Mouse (Mus musculus): ENCODE results near the gene Gm49366. TPM values are rescaled to one million over a fixed set of nuclear protein-coding genes. Genes with fewer than 3 reads are reported as not detected.
"Not testable (repeated sequence)": the region's sequence is repeated elsewhere in the genome, so short reads cannot be mapped to it uniquely, and the experiment has no call there.

Gene Gm49366
- polyA plus RNA-seq, 1 experiment, result not detected

- H3K36me3 ChIP-seq (ENCODE audit: control insufficient read depth, insufficient read depth), result no peaks in the 10 kb centered on the region
- peaks cover 10% of the 10 kb centered on the region for H3K27me3 ChIP-seq (ENCODE audit: control insufficient read depth, insufficient read depth, insufficient read length)
- H3K79me2 ChIP-seq (ENCODE audit: control insufficient read depth, insufficient read depth), result no peaks in the 10 kb centered on the region
- H3K4me2 ChIP-seq (ENCODE audit: low read depth), result no peak overlapping the region
- no peak overlapping the region for H3ac ChIP-seq (ENCODE audit: control insufficient read depth, insufficient read length)
- H3K4me3 ChIP-seq, result no peak overlapping the region
- no peak for TF ChIP-seq CEBPB (IDR thresholded peaks at IDR 0.05; ENCODE audit: insufficient read depth, poor library complexity, severe bottlenecking)
- no peak for TF ChIP-seq SRF (IDR thresholded peaks at IDR 0.05; ENCODE audit: control insufficient read depth, insufficient read length, low read depth)
- TF ChIP-seq POLR2A (IDR thresholded peaks at IDR 0.05; ENCODE audit: insufficient read length, low read depth), result no peak
- TF ChIP-seq POLR2AphosphoS2 (IDR thresholded peaks at IDR 0.05; ENCODE audit: insufficient read length, low read depth), result no peak
- TF ChIP-seq TCF3 (IDR thresholded peaks at IDR 0.05; ENCODE audit: insufficient read length, low read depth), result no peak
- TF ChIP-seq TCF12 (IDR thresholded peaks at IDR 0.05; ENCODE audit: insufficient read depth, poor library complexity, severe bottlenecking), result no peak
- no peak for TF ChIP-seq E2F4 (IDR thresholded peaks at IDR 0.05; ENCODE audit: insufficient read depth)
- TF ChIP-seq MYOD1 (IDR thresholded peaks at IDR 0.05; ENCODE audit: control insufficient read depth in 1 of 3, insufficient read length in 2 of 3, low read depth in 2 of 3), result no peak
Observed at GRCm38 (mm10) chr12:84023052-84023745, 15.5 kb upstream of the Gm49366 start.

DNA sequence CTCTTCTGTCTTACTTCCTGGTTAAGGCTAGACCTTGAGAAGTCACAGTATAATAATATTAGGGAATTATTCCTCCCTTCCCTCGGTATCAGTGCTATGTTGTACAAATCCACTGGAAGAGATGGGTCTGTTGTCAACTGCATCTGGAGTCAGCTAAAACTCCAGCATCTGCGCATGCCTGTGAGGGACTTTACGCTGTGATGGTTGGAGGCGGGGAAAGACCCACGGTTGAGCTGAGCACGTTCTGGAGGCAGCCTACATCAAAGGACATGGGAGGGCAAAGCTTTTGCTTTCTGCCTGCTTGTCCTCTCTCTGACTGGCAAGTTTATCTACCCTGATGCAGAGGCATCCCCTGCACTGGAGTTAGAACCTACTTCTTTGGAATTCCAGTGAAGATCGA is 12.8 kb upstream of the Gm49366 start:
- no peak overlapping the region for H3K4me3 ChIP-seq
- no peaks in the 10 kb centered on the region for H3K79me2 ChIP-seq (ENCODE audit: control insufficient read depth, insufficient read depth)
- H3K36me3 ChIP-seq (ENCODE audit: control insufficient read depth, insufficient read depth), result no peaks in the 10 kb centered on the region
- H3K27me3 ChIP-seq (ENCODE audit: control insufficient read depth, insufficient read depth, insufficient read length), result no peaks in the 10 kb centered on the region
- TF ChIP-seq MYOD1 (IDR thresholded peaks at IDR 0.05; ENCODE audit: control insufficient read depth in 1 of 3, insufficient read length in 2 of 3, low read depth in 2 of 3) (no peak), REST (IDR thresholded peaks at IDR 0.05; ENCODE audit: insufficient read depth, insufficient read length) (no peak), POLR2AphosphoS2 (IDR thresholded peaks at IDR 0.05; ENCODE audit: insufficient read length, low read depth) (no peak), MYOG (IDR thresholded peaks at IDR 0.05; ENCODE audit: control insufficient read depth in 1 of 3, insufficient read depth in 1 of 3, insufficient read length in 2 of 3, low read depth in 2 of 3) (no peak), POLR2A (IDR thresholded peaks at IDR 0.05; ENCODE audit: insufficient read length, low read depth) (no peak), E2F4 (IDR thresholded peaks at IDR 0.05; ENCODE audit: insufficient read depth) (no peak), TCF12 (IDR thresholded peaks at IDR 0.05; ENCODE audit: insufficient read depth, poor library complexity, severe bottlenecking) (no peak), MAX (IDR thresholded peaks at IDR 0.05; ENCODE audit: low read depth) (no peak), USF1 (IDR thresholded peaks at IDR 0.05; ENCODE audit: low read depth) (no peak)
- no peak overlapping the region for H3ac ChIP-seq (ENCODE audit: control insufficient read depth, insufficient read length)
- H3K4me2 ChIP-seq (ENCODE audit: low read depth), result no peak overlapping the region

GRCm38 (mm10) chr12:84028328-84028727 is 10.4 kb upstream of the Gm49366 start:
- not testable (repeated sequence) for H3K27me3 ChIP-seq (ENCODE audit: control insufficient read depth, insufficient read depth, insufficient read length); H3K4me2 ChIP-seq (ENCODE audit: low read depth); H3ac ChIP-seq (ENCODE audit: control insufficient read depth, insufficient read length); H3K36me3 ChIP-seq (ENCODE audit: control insufficient read depth, insufficient read depth); H3K4me3 ChIP-seq; H3K79me2 ChIP-seq (ENCODE audit: control insufficient read depth, insufficient read depth)

DNA sequence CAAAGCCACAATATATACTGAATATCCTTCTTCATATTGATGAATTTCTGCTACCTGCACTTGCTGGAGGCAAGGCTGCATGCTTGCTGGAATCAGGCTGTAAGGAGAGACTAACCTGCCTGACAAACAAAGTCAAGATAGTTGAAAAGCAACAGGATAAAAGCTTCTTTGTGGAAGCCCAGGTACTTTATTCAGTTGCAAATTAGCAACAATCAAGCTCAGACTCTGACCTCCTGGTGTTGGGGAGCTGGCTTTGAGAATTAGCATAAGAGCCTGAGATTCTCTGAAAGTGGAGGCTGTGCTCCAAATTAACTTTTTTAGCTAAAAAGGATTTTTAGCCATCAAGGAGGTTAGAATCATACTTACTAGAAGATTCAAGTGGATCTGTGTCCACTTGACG is 9.7 kb upstream of the Gm49366 start:
- H3K4me3 ChIP-seq; H3K4me2 ChIP-seq (ENCODE audit: low read depth); H3K79me2 ChIP-seq (ENCODE audit: control insufficient read depth, insufficient read depth); H3K27me3 ChIP-seq (ENCODE audit: control insufficient read depth, insufficient read depth, insufficient read length); H3K36me3 ChIP-seq (ENCODE audit: control insufficient read depth, insufficient read depth); H3ac ChIP-seq (ENCODE audit: control insufficient read depth, insufficient read length): not testable (repeated sequence)

DNA sequence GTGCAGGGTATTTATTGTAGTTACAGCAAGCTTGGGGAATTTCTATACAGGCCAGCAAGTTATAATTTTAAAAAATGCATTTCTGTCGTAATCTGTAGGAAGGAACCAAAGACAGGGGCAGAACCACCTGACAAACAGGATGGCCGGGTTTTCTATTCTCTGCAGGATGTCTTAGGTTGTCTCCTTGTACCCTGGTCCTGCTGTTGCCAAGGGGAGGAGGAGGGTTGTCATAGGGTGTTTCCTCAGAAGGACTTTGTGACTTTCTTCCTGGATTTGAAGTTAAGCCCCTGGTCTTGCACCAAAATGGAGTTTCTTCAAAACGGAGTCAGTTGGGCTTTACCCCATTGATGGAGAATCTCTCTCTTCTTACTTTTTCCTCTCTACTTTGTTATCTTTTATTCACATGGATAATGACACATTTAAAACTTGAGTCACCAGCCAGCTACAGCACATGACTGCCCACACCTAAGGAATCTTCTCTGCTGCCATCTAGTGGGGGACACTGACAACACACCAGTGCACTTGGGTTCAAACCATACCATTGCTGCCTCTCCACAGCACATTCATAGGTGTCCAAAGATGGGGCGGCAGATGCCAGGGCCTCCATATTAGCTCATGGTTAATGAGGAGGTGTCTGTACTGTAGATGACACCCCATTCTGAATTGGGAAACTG is 7.9 kb upstream of the Gm49366 start:
- TF ChIP-seq MYOG (IDR thresholded peaks at IDR 0.05; ENCODE audit: control insufficient read depth in 1 of 3, insufficient read depth in 1 of 3, insufficient read length in 2 of 3, low read depth in 2 of 3) (no peak), USF1 (IDR thresholded peaks at IDR 0.05; ENCODE audit: low read depth) (peak; percentile 81), TCF3 (IDR thresholded peaks at IDR 0.05; ENCODE audit: insufficient read length, low read depth) (no peak)
- no peaks in the 10 kb centered on the region for H3K36me3 ChIP-seq (ENCODE audit: control insufficient read depth, insufficient read depth)
- no peak overlapping the region for H3K4me3 ChIP-seq
- H3K4me2 ChIP-seq (ENCODE audit: low read depth), result no peak overlapping the region
- no peak overlapping the region for H3ac ChIP-seq (ENCODE audit: control insufficient read depth, insufficient read length)
- H3K27me3 ChIP-seq (ENCODE audit: control insufficient read depth, insufficient read depth, insufficient read length), result no peaks in the 10 kb centered on the region
- H3K79me2 ChIP-seq (ENCODE audit: control insufficient read depth, insufficient read depth), result no peaks in the 10 kb centered on the region

DNA sequence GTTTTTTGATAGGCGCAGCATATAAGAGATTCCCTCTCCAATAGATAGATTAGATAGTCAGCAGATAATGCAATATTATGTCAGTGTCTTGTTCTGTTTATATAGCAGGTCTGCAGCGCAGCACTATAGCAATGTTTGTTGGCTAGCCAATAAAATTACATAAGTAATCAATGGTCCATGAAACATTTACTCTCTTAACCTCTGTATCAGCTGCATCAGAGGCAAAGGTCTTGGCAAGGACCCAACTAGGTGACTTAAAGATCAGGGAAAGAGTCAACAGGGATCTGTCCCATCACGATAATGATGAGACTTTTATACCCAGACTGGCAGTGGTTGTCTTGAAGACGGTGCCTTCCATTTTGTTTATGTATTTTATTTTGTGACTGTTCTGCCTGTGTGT is 5.9 kb upstream of the Gm49366 start:
- no peaks in the 10 kb centered on the region for H3K36me3 ChIP-seq (ENCODE audit: control insufficient read depth, insufficient read depth)
- no peak overlapping the region for H3ac ChIP-seq (ENCODE audit: control insufficient read depth, insufficient read length)
- H3K4me3 ChIP-seq, result no peak overlapping the region
- no peaks in the 10 kb centered on the region for H3K79me2 ChIP-seq (ENCODE audit: control insufficient read depth, insufficient read depth)
- H3K4me2 ChIP-seq (ENCODE audit: low read depth), result no peak overlapping the region
- TF ChIP-seq TCF3 (IDR thresholded peaks at IDR 0.05; ENCODE audit: insufficient read length, low read depth) (no peak), MYOG (IDR thresholded peaks at IDR 0.05; ENCODE audit: control insufficient read depth in 1 of 3, insufficient read depth in 1 of 3, insufficient read length in 2 of 3, low read depth in 2 of 3) (no peak), TCF12 (IDR thresholded peaks at IDR 0.05; ENCODE audit: insufficient read depth, poor library complexity, severe bottlenecking) (no peak), REST (IDR thresholded peaks at IDR 0.05; ENCODE audit: insufficient read depth, insufficient read length) (no peak), E2F4 (IDR thresholded peaks at IDR 0.05; ENCODE audit: insufficient read depth) (no peak), POLR2AphosphoS2 (IDR thresholded peaks at IDR 0.05; ENCODE audit: insufficient read length, low read depth) (no peak), CEBPB (IDR thresholded peaks at IDR 0.05; ENCODE audit: insufficient read depth, poor library complexity, severe bottlenecking) (no peak), MAX (IDR thresholded peaks at IDR 0.05; ENCODE audit: low read depth) (no peak), MYOD1 (IDR thresholded peaks at IDR 0.05; ENCODE audit: control insufficient read depth in 1 of 3, insufficient read length in 2 of 3, low read depth in 2 of 3) (no peak), USF1 (IDR thresholded peaks at IDR 0.05; ENCODE audit: low read depth) (no peak), POLR2A (IDR thresholded peaks at IDR 0.05; ENCODE audit: insufficient read length, low read depth) (no peak), SRF (IDR thresholded peaks at IDR 0.05; ENCODE audit: control insufficient read depth, insufficient read length, low read depth) (no peak)
- H3K27me3 ChIP-seq (ENCODE audit: control insufficient read depth, insufficient read depth, insufficient read length), result peaks cover 5% of the 10 kb centered on the region

- H3K4me2 ChIP-seq (ENCODE audit: low read depth); H3K79me2 ChIP-seq (ENCODE audit: control insufficient read depth, insufficient read depth); H3K36me3 ChIP-seq (ENCODE audit: control insufficient read depth, insufficient read depth); H3K4me3 ChIP-seq; H3ac ChIP-seq (ENCODE audit: control insufficient read depth, insufficient read length); H3K27me3 ChIP-seq (ENCODE audit: control insufficient read depth, insufficient read depth, insufficient read length): not testable (repeated sequence)
Observed at GRCm38 (mm10) chr12:84033302-84033701, 5.4 kb upstream of the Gm49366 start.

All from myocyte (in vitro differentiated cells).